In the genomic region with DNA sequence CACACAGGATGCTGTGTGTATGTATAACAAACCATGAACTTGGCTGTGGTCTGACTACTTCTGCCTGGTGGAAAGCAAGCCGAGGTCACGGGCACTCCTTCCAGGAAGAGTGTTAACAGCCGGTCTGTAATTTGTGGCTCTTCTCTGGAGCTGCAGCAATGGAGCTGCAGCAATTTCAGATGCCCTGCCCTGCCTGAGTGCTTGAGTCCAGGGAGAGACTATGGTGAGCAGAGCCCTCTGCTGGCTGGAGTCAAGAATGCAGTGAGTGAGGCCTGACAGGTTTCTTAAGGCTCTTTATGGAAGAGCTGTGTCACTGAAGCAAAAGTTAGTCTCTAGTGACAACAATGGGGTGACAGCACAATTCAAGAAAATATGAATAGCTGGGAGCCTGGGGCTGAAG, we compare ENCODE assay signal across 8 mouse cellular contexts.
DNase-seq lines count a peak whose midpoint lies in the region; ATAC-seq and TF ChIP-seq lines count a peak whose summit lies in the region.

No protein-coding gene starts in this region.

- 5% methylated on average over 3 of the region's 3 CpGs for WGBS in embryonic facial prominence, embryonic 11.5 days
- 2% methylated on average over 3 of the region's 3 CpGs for WGBS in heart, adult 2 months
- under 1% methylated on average over 3 of the region's 3 CpGs for WGBS in kidney, adult 2 months
- WGBS in limb, embryonic 11.5 days, result 1% methylated on average over 3 of the region's 3 CpGs

- H3K9me3 ChIP-seq in embryonic facial prominence, embryonic 11.5 days (replicated peaks; ENCODE audit: control insufficient read depth, low read length), result no peaks in the 10 kb centered on the region
- no peaks in the 10 kb centered on the region for H3K9me3 ChIP-seq in limb, embryonic 11.5 days (ENCODE audit: control insufficient read depth, low read length)

- peak; percentile 72 for ATAC-seq in embryonic facial prominence, embryonic 11.5 days (replicated peaks; ENCODE audit: insufficient number of reproducible peaks, low FRiP score, low TSS enrichment, low read depth)
- ATAC-seq in limb, embryonic 11.5 days (ENCODE audit: insufficient number of reproducible peaks, low FRiP score, low TSS enrichment, low read depth), result peak; percentile 65
- ATAC-seq in monocyte, adult 5-6 weeks (replicated peaks; ENCODE audit: insufficient number of reproducible peaks, low FRiP score, low TSS enrichment, poor library complexity, severe bottlenecking), result 0 out of 2 replicates have a peak, but pooled peaks have one; percentile 59

- no peak for TF ChIP-seq POLR2A in heart, adult 2 months (IDR thresholded peaks at IDR 0.05; ENCODE audit: insufficient read depth, low read depth, low read length)
- TF ChIP-seq POLR2A in kidney, adult 2 months (IDR thresholded peaks at IDR 0.05; ENCODE audit: low read depth, low read length), result no peak

- peak; percentile 97 for TF ChIP-seq EP300 in heart, adult 2 months (IDR thresholded peaks at IDR 0.05; ENCODE audit: insufficient read depth, low read depth, low read length)

- no peak; the same call in none of the 2 replicates for TF ChIP-seq CTCF in heart, adult 2 months (IDR thresholded peaks at IDR 0.05)
- TF ChIP-seq CTCF in kidney, adult 2 months (conservative IDR thresholded peaks at IDR 0.05; ENCODE audit: insufficient read depth, insufficient read length, low read depth, low read length), result peak; percentile 97

- no peaks in the 10 kb centered on the region for H3K36me3 ChIP-seq in embryonic facial prominence, embryonic 11.5 days (replicated peaks; ENCODE audit: control insufficient read depth, insufficient read depth, low read depth, low read length)
- H3K36me3 ChIP-seq in heart, adult 2 months (ENCODE audit: control insufficient read depth, insufficient read depth, low read length), result no peaks in the 10 kb centered on the region
- no peaks in the 10 kb centered on the region for H3K36me3 ChIP-seq in kidney, adult 2 months (ENCODE audit: control insufficient read depth, insufficient read depth, low read length)
- no peaks in the 10 kb centered on the region for H3K36me3 ChIP-seq in limb, embryonic 11.5 days (ENCODE audit: control insufficient read depth, insufficient read depth, low read length)

- no peak overlapping the region for H3K9ac ChIP-seq in embryonic facial prominence, embryonic 11.5 days (replicated peaks; ENCODE audit: low read length)
- no peak overlapping the region for H3K9ac ChIP-seq in heart, adult 2 months (ENCODE audit: low read depth, low read length)
- no peak overlapping the region for H3K9ac ChIP-seq in limb, embryonic 11.5 days (ENCODE audit: low read length)

- no peak overlapping the region for H3K4me3 ChIP-seq in embryonic facial prominence, embryonic 11.5 days (ENCODE audit: low read depth, low read length)
- H3K4me3 ChIP-seq in heart, adult 2 months, result no peak overlapping the region
- no peak overlapping the region for H3K4me3 ChIP-seq in kidney, adult 2 months (ENCODE audit: insufficient read depth, low read depth, low read length)
- no peak overlapping the region for H3K4me3 ChIP-seq in limb, embryonic 11.5 days (ENCODE audit: low read depth, low read length)

- H3K27me3 ChIP-seq in embryonic facial prominence, embryonic 11.5 days (ENCODE audit: control insufficient read depth, insufficient read depth, low read length), result no peaks in the 10 kb centered on the region
- no peaks in the 10 kb centered on the region for H3K27me3 ChIP-seq in heart, adult 2 months (ENCODE audit: control insufficient read depth, insufficient read depth, low read length)
- no peaks in the 10 kb centered on the region for H3K27me3 ChIP-seq in kidney, adult 2 months (replicated peaks; ENCODE audit: control insufficient read depth, insufficient read depth, low read length)
- H3K27me3 ChIP-seq in limb, embryonic 11.5 days (ENCODE audit: control insufficient read depth, insufficient read depth, low read length), result no peaks in the 10 kb centered on the region

- no peak overlapping the region for H3K4me2 ChIP-seq in embryonic facial prominence, embryonic 11.5 days (ENCODE audit: low read depth, low read length)
- no peak overlapping the region for H3K4me2 ChIP-seq in limb, embryonic 11.5 days (ENCODE audit: low read depth, severe bottlenecking)

- intact Hi-C loops in heart, adult 2 months (cut with DNase I), result loop anchor here (1.0 to 5.0 kb wide), 7 partner anchors 80 to 423 kb away; a partner anchor contains a TSS

- H3K79me2 ChIP-seq in heart, adult 2 months (replicated peaks; ENCODE audit: control insufficient read depth, insufficient read depth, low read length), result no peaks in the 10 kb centered on the region

- peak; percentile 41 for DNase-seq in 3134 (ENCODE audit: extremely low read depth, insufficient read length, low spot score)
- peak; percentile 92 for DNase-seq in adrenal gland, postnatal 14 days
- DNase-seq in embryonic facial prominence, embryonic 11.5 days (ENCODE audit: low spot score), result peak; percentile 95
- DNase-seq in heart, adult 2 months, result peak; percentile 83 to 88
- peak; percentile 91 for DNase-seq in kidney, adult 2 months
- peak; percentile 96 for DNase-seq in limb, embryonic 11.5 days (ENCODE audit: low spot score)
- DNase-seq in spleen, postnatal 4 days (ENCODE audit: low spot score in 2 of 2), result peak; percentile 61 to 81

- H3K27ac ChIP-seq in embryonic facial prominence, embryonic 11.5 days (replicated peaks; ENCODE audit: low read depth, low read length), result no peak overlapping the region
- no peak overlapping the region for H3K27ac ChIP-seq in heart, adult 2 months
- H3K27ac ChIP-seq in kidney, adult 2 months (ENCODE audit: insufficient read depth, low read depth, low read length), result no peak overlapping the region
- no peak overlapping the region for H3K27ac ChIP-seq in limb, embryonic 11.5 days (replicated peaks; ENCODE audit: low read depth, low read length)

- H3K4me1 ChIP-seq in embryonic facial prominence, embryonic 11.5 days (ENCODE audit: control insufficient read depth, insufficient read depth, low read length), result 0 out of 2 replicates have a peak, but pooled peaks cover 2% of the 10 kb centered on the region
- H3K4me1 ChIP-seq in heart, adult 2 months (ENCODE audit: control insufficient read depth, insufficient read depth, low read length), result peaks cover 7% of the 10 kb centered on the region
- H3K4me1 ChIP-seq in kidney, adult 2 months (ENCODE audit: control insufficient read depth, insufficient read depth, low read length), result peaks cover 10% of the 10 kb centered on the region; the same call in 1 of the 2 replicates
- peaks cover 4% of the 10 kb centered on the region; the same call in 1 of the 2 replicates for H3K4me1 ChIP-seq in limb, embryonic 11.5 days (ENCODE audit: control insufficient read depth, insufficient read depth, low read length)

Comparison
In these comparisons a context has a peak if more than half of its experiments do, and no peak if none do; other contexts are left out.
1. DNase-seq: peak in every context shown above with its lines; median percentile 96 in limb, embryonic 11.5 days; 95 in embryonic facial prominence, embryonic 11.5 days; 92 in adrenal gland, postnatal 14 days; 91 in kidney, adult 2 months; 86 in heart, adult 2 months; 71 in spleen, postnatal 4 days; 41 in 3134.